Mouse (Mus musculus): Measurements from ENCODE around the gene Impdh1. TPM values are rescaled to one million over a fixed set of nuclear protein-coding genes. Genes with fewer than 3 reads are reported as not detected.

The Impdh1 gene
- total and polyA plus RNA-seq, 2 experiments from 2014 or later = 37.8 to 64.4 TPM

- no peaks in the 10 kb centered on the region for H3K36me3 ChIP-seq (ENCODE audit: insufficient read depth, low read length)
- DNase-seq (ENCODE audit: low spot score) (no peak), ATAC-seq (no peak)
- no peak for TF ChIP-seq CTCF (IDR thresholded peaks at IDR 0.05; ENCODE audit: low read depth)
- no peaks in the 10 kb centered on the region for H3K27me3 ChIP-seq (ENCODE audit: insufficient read depth, low read length)
- no peak overlapping the region for H3K4me3 ChIP-seq (ENCODE audit: low read length)
- H3K4me2 ChIP-seq (ENCODE audit: low read depth, low read length) = no peak overlapping the region
- no peak overlapping the region for H3K27ac ChIP-seq
- H3K4me1 ChIP-seq (ENCODE audit: insufficient read depth, low read length) = no peaks in the 10 kb centered on the region
- no peak overlapping the region for H3K9ac ChIP-seq (replicated peaks; ENCODE audit: low read length)
- H3K9me3 ChIP-seq (ENCODE audit: low read length) = no peaks in the 10 kb centered on the region
- WGBS = 53% methylated on average over 5 of the region's 5 CpGs
Measured at GRCm38 (mm10) chr6:29246585-29246984, 30.4 kb upstream of the Impdh1 start.

GRCm38 (mm10) chr6:29246183-29246582 is 30.0 kb upstream of the Impdh1 start:
- H3K27me3 ChIP-seq (ENCODE audit: insufficient read depth, low read length) = no peaks in the 10 kb centered on the region
- H3K27ac ChIP-seq = no peak overlapping the region
- no peaks in the 10 kb centered on the region for H3K4me1 ChIP-seq (ENCODE audit: insufficient read depth, low read length)
- DNase-seq (ENCODE audit: low spot score) (no peak), ATAC-seq (no peak)
- H3K4me2 ChIP-seq (ENCODE audit: low read depth, low read length) = no peak overlapping the region
- H3K36me3 ChIP-seq (ENCODE audit: insufficient read depth, low read length) = no peaks in the 10 kb centered on the region
- no peak for TF ChIP-seq CTCF (IDR thresholded peaks at IDR 0.05; ENCODE audit: low read depth)
- no peak overlapping the region for H3K9ac ChIP-seq (replicated peaks; ENCODE audit: low read length)
- no peaks in the 10 kb centered on the region for H3K9me3 ChIP-seq (ENCODE audit: low read length)
- no peak overlapping the region for H3K4me3 ChIP-seq (ENCODE audit: low read length)
- 82% methylated on average over 3 of the region's 3 CpGs for WGBS

GRCm38 (mm10) chr6:29245272-29246120 is 29.3 kb upstream of the Impdh1 start:
- Histone ChIP-seq H3K4me1 (ENCODE audit: insufficient read depth, low read length) (no peaks in the 10 kb centered on the region), H3K9ac (replicated peaks; ENCODE audit: low read length) (no peak overlapping the region), H3K9me3 (ENCODE audit: low read length) (no peaks in the 10 kb centered on the region), H3K36me3 (ENCODE audit: insufficient read depth, low read length) (no peaks in the 10 kb centered on the region), H3K4me2 (ENCODE audit: low read depth, low read length) (no peak overlapping the region), H3K27ac (no peak overlapping the region), H3K27me3 (ENCODE audit: insufficient read depth, low read length) (no peaks in the 10 kb centered on the region), H3K4me3 (ENCODE audit: low read length) (no peak overlapping the region)
- WGBS = 83% methylated on average over 14 of the region's 14 CpGs
- ATAC-seq (no peak), DNase-seq (ENCODE audit: low spot score) (no peak)
- TF ChIP-seq CTCF (IDR thresholded peaks at IDR 0.05; ENCODE audit: low read depth) = no peak

GRCm38 (mm10) chr6:29242265-29242664 is 26.1 kb upstream of the Impdh1 start:
- no peaks in the 10 kb centered on the region for H3K4me1 ChIP-seq (ENCODE audit: insufficient read depth, low read length)
- H3K27me3 ChIP-seq (ENCODE audit: insufficient read depth, low read length) = no peaks in the 10 kb centered on the region
- H3K4me2 ChIP-seq (ENCODE audit: low read depth, low read length) = no peak overlapping the region
- TF ChIP-seq CTCF (IDR thresholded peaks at IDR 0.05; ENCODE audit: low read depth) = peak; percentile 27
- no peaks in the 10 kb centered on the region for H3K36me3 ChIP-seq (ENCODE audit: insufficient read depth, low read length)
- ATAC-seq (no peak), DNase-seq (ENCODE audit: low spot score) (peak; percentile 20)
- no peak overlapping the region for H3K27ac ChIP-seq
- H3K9me3 ChIP-seq (ENCODE audit: low read length) = no peaks in the 10 kb centered on the region
- no peak overlapping the region for H3K9ac ChIP-seq (replicated peaks; ENCODE audit: low read length)
- 68% methylated on average over 1 of the region's 1 CpGs for WGBS
- no peak overlapping the region for H3K4me3 ChIP-seq (ENCODE audit: low read length)

DNA sequence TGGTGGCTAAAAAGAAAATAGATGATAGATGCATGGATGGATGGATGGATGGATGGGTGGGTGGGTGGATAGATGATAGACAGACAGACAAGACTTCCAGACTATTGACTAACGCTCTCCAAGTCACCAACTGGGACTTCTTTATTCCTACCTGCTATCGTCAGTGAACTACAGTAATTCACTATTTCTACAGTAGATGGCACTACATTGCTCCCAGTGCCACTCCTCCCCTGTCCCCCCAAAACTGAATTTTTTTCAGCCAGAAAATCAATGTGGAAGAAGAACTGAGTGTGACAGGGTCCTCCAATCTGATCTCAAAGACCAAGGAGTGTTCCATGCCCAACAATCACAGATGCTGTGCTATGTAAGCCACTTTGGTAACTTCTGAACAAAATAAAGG is 25.5 kb upstream of the Impdh1 start:
- Histone ChIP-seq H3K27ac (no peak overlapping the region), H3K4me3 (ENCODE audit: low read length) (no peak overlapping the region), H3K4me2 (ENCODE audit: low read depth, low read length) (no peak overlapping the region), H3K36me3 (ENCODE audit: insufficient read depth, low read length) (no peaks in the 10 kb centered on the region), H3K4me1 (ENCODE audit: insufficient read depth, low read length) (no peaks in the 10 kb centered on the region), H3K9ac (replicated peaks; ENCODE audit: low read length) (no peak overlapping the region), H3K9me3 (ENCODE audit: low read length) (no peaks in the 10 kb centered on the region), H3K27me3 (ENCODE audit: insufficient read depth, low read length) (no peaks in the 10 kb centered on the region)
- TF ChIP-seq CTCF (IDR thresholded peaks at IDR 0.05; ENCODE audit: low read depth) = peak; percentile 41
- DNase-seq (ENCODE audit: low spot score) = no peak
- WGBS = 53% methylated on average over 2 of the region's 2 CpGs
- no peak for ATAC-seq

DNA sequence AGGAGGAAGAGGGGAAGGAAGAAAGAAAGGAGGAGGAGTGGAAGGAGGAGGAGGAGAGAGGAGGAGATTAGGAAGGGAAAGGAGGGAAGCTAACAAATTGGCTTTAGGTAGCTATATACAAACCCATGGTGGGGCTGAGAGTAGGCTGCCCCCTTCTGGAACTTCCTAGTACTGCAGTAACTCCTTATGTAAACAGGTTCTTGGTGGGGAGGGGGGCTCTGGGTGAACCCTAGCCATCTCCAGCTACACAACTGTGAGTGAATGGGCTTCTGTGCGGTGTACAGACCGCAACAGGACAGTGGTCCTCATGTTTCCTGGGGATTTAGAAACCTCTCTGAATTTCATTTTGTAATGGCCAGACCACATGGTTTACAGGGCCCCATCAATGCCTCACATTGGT is 24.6 kb upstream of the Impdh1 start:
- Histone ChIP-seq H3K4me3 (ENCODE audit: low read length) (no peak overlapping the region), H3K9me3 (ENCODE audit: low read length) (no peaks in the 10 kb centered on the region), H3K27ac (no peak overlapping the region), H3K4me1 (ENCODE audit: insufficient read depth, low read length) (no peaks in the 10 kb centered on the region), H3K36me3 (ENCODE audit: insufficient read depth, low read length) (no peaks in the 10 kb centered on the region), H3K27me3 (ENCODE audit: insufficient read depth, low read length) (no peaks in the 10 kb centered on the region), H3K4me2 (ENCODE audit: low read depth, low read length) (no peak overlapping the region), H3K9ac (replicated peaks; ENCODE audit: low read length) (no peak overlapping the region)
- DNase-seq (ENCODE audit: low spot score) = peak; percentile 55
- WGBS = 43% methylated on average over 2 of the region's 2 CpGs
- peak; percentile 21; the same call in 1 of the 2 replicates for ATAC-seq
- TF ChIP-seq CTCF (IDR thresholded peaks at IDR 0.05; ENCODE audit: low read depth) = peak; percentile 63

DNA sequence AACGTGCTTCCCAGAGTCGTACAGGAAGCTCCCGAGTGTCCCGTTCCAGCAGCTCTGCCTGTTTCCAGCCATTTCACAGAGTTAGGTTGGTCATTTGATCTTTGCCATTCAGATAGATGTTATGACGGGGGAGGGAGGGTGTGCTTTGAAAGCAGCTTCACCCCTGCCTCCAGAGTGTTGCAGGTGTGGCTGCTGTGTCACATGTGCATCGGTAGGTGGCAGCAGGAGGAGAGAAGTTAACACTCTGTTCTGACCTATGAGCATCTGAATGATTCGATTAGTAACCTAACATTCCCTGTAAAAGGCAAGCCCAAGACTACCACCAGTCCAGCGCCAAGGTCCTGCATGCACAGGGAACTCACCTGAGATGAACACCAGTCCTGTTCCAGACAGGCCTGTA is 18.1 kb upstream of the Impdh1 start:
- Histone ChIP-seq H3K9ac (replicated peaks; ENCODE audit: low read length) (no peak overlapping the region), H3K9me3 (ENCODE audit: low read length) (no peaks in the 10 kb centered on the region), H3K27ac (no peak overlapping the region), H3K4me3 (ENCODE audit: low read length) (no peak overlapping the region), H3K4me2 (ENCODE audit: low read depth, low read length) (no peak overlapping the region), H3K36me3 (ENCODE audit: insufficient read depth, low read length) (no peaks in the 10 kb centered on the region), H3K4me1 (ENCODE audit: insufficient read depth, low read length) (no peaks in the 10 kb centered on the region), H3K27me3 (ENCODE audit: insufficient read depth, low read length) (no peaks in the 10 kb centered on the region)
- WGBS = 44% methylated on average over 8 of the region's 8 CpGs
- peak; percentile 73 for TF ChIP-seq CTCF (IDR thresholded peaks at IDR 0.05; ENCODE audit: low read depth)
- peak; percentile 48 for DNase-seq (ENCODE audit: low spot score)
- ATAC-seq = peak; percentile 48; the same call in 1 of the 2 replicates

Data from hindbrain, postnatal 0 days (tissue).